Mouse (Mus musculus): ENCODE data around the gene Clec10a.

The Clec10a gene

DNA sequence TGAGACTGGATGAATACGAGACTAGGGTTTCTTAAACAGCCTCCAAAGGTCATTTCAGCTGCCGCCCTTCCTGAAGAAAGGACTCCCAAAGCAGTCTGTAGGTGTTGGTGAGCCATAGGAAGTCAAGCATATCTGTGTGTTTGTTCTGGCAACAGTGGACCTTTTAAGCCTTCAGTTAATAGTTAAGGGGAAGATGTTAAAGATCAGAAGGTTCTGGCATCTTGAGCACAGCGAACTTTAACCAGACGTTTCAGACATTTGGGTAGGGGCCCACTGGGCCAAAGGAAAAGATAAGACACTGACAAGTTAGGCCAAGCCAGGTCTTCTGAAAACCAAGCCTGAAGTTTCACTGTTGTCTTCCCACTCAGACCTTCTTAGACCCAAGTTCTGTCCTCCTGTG is 62.0 kb downstream of the Clec10a start:
- DNase-seq (ENCODE audit: low spot score) = no peak

DNA sequence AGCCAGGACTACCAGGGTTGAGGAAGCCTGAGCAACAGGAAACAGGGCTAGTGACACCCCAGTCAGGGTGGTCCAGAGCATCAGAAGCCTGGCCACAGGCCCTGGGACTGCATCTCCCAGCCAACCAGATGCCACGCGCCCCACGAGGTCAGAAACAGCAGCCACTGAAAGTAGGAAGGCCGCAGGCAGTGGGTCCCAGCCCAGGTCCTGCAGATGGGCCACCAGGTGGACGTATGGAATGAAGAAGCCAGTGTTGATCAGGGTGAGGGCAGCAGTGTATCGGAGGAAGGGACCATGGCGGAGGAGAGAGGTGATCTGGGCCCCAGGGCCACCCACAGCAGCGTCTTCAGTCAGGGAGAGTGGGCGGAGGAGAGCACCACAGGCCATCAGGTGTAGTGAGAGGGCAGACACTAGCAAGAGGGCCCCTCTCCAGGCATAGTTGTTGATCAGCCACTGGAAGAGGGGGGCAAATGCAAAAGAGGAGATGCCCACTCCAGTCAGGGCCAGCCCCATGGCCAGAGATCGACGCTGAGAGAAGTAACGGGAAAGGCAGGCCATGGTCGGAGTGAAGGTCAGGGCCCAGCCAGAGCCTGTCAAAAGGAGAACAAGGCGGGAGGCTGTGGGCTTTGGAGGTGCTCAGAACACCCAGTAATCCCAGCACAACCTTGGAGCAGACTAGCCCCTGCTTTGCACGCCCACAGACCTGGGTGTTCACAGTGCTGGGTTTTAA is 62.9 kb downstream of the Clec10a start:
- no peak for DNase-seq (ENCODE audit: low spot score)

DNA sequence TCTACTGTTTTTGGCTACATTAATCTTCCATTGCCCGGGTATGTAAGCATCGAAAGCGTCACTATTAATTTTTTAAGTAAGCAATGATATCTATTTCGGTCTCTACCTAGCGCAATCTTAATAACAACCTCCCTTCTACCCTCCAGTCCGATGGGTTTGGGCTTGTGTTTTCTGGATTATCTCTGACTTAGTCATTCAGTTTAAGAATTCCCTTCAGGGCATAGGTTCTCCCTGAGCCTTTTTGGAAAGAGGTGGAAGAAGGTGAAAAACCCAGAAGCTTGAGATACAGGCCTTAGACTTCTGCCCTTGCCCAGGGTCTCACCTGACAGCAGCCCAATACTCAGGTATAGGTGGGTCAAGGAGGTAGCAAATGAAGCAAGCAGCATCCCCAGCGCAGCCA is 63.9 kb downstream of the Clec10a start:
- no peak for DNase-seq (ENCODE audit: low spot score)

DNA sequence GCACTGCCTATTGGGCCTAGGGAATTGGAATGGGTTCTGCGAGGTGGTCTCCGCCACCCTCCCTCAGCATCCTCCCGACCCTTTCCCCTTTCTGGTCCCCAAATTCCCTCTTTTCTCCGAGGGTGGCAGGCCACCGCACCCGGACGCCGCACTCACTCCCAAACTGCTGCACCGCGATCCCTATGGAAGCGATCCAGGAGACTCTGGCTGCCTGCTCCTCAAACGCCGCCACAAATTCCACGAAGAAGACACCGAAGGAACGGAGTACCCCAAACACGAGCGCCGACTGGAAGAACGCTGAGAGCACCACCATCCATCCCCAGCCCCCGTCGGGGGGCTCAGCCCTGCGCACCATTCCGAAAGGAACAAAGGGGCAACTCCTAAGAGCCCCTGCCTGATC is 64.3 kb downstream of the Clec10a start:
- no peak for DNase-seq (ENCODE audit: low spot score)

Data from layer of hippocampus, adult 9-10 months (tissue).